Mouse (Mus musculus) erythroid progenitor cell, adult 5-6 weeks (primary cell): ENCODE measurements around the gene Oxgr1. TPM values are rescaled to one million over a fixed set of nuclear protein-coding genes. Genes with fewer than 3 reads are reported as not detected.
"Not testable (repeated sequence)": the region's sequence is repeated elsewhere in the genome, so short reads cannot be mapped to it uniquely, and the experiment has no call there.

Experiments
- ATAC-seq: replicated peaks from 2 replicates; pipeline ENCODE4 v1.8.0; 2016; ENCODE audit warnings: moderate number of reproducible peaks, mild to moderate bottlenecking, moderate TSS enrichment, inconsistent platforms; ENCODE audit not compliant: poor library complexity, low FRiP score, severe bottlenecking
- total RNA-seq, 2 experiments: library from RNA; stranded (forward) in 1 of 2; stranded (reverse) in 1 of 2; fragments of 150-400 nt in 1 of 2; fragments of 186-747, 209-891 nt in 1 of 2; gene quantifications; 2 replicates each; pipeline versions ENCODE4 v1.2.3 to v1.2.4; 2015 to 2017; ENCODE audit warnings: low replicate concordance in 2 of 2

Oxgr1 gene
- total RNA-seq, 2 experiments from 2014 or later, result not detected

DNA sequence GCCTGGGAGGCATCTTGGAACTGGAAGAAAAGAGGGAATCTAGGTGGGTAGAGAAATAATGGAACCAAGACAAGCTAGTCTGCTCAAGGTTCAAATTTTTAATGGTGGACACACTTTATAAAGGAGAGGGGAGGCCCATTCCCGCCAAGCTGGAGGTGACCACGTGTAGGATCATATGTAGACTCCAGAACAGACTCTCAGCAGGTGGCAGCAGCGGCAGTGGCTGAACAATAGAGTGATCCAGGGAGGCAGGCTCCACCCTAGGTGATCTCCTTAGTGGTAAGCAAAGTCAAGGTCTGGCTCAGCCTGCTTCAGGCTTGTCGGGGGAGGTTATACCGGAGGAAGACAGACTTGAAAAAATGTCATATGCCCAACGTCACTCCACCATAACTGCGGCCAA is 55.9 kb downstream of the Oxgr1 start:
- not testable (repeated sequence) for ATAC-seq

DNA sequence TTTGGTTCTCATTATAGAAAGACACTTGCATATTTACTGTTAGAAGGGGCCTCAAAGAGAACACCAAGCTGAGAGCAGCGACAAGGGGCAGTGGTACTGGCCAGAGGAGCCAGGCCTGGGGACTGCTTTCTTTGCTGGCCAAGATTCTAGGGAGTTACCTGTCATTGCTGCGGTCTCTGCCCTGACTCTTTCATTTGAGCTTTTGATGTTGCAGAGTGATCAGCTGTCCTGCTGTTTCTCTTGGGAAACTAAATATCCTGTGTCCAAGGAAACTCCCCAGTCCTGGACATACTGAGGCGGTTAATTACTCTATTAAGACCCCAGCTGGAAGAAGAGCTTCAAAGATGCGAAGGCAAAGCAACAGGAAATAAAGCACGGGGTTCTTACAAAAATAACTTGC is 60.9 kb downstream of the Oxgr1 start:
- no peak for ATAC-seq

DNA sequence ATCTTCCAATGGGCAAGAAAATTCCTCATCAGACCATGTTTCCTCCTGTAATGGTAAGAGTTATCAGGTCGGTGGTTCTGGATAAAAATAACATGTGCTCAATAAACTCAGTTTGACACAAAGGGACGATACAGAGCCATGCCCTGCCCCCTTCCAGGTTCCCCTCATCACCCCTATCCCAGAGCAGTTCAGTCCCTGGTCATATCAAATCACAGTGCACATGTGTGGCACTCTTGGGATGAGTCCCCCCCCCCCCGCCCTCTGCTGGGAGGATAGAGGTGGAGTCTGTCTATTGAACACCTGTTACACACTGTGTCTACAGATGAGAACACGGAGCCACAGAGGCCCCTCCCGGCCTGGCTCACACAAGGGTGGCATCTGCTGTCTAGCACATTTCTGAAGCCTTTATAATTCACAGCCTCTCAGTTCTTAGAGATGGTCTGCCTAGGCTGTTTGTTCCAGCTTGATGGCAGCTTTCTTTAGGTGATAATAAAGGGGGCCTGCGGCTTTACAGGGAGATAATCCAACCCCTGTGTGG is 61.5 kb downstream of the Oxgr1 start:
- ATAC-seq, result no peak

Other genes starting within 250 kb of the Oxgr1 start
- gene Mbnl2, start 233.2 kb upstream of the Oxgr1 start, total RNA-seq (2015; ENCODE audit: low replicate concordance), result 17.7 and 32.7 TPM in 2 replicates
- 16.3 and 24.0 TPM in 2 replicates for gene Mbnl2, start 233.2 kb upstream of the Oxgr1 start, total RNA-seq (2017; ENCODE audit: low replicate concordance)